Mouse (Mus musculus): ENCODE data around the gene Dkk1.

GRCm38 (mm10) chr19:30548411-30549043 lies 938 bp downstream of the Dkk1 start:
- TF ChIP-seq CTCF (conservative IDR thresholded peaks at IDR 0.05; ENCODE audit: low read length): no peak
- TF ChIP-seq NANOG (IDR thresholded peaks at IDR 0.05; ENCODE audit: borderline replicate concordance, low read length): no peak
- TF ChIP-seq POU5F1 (IDR thresholded peaks at IDR 0.05; ENCODE audit: borderline replicate concordance, low read length): no peak
